Mouse (Mus musculus) thymus, postnatal 4 days (tissue): ENCODE measurements around the gene Sdk1.

Experiments
- DNase-seq: peaks from one replicate; pipeline ENCODE4 v3.0.0; 2021

The Sdk1 gene

GRCm38 (mm10) chr5:141344376-141344775 is 103.1 kb downstream of the Sdk1 start:
- DNase-seq = no peak

GRCm38 (mm10) chr5:141345476-141345875 is 104.2 kb downstream of the Sdk1 start:
- no peak for DNase-seq

GRCm38 (mm10) chr5:141362676-141363075 is 121.4 kb downstream of the Sdk1 start:
- no peak for DNase-seq

GRCm38 (mm10) chr5:141363956-141364355 is 122.7 kb downstream of the Sdk1 start:
- no peak for DNase-seq

- no peak for DNase-seq
Measured at GRCm38 (mm10) chr5:141368567-141368966, 127.3 kb downstream of the Sdk1 start.

- no peak for DNase-seq
Measured at GRCm38 (mm10) chr5:141374797-141375196, 133.5 kb downstream of the Sdk1 start.

GRCm38 (mm10) chr5:141379836-141380773 is 138.8 kb downstream of the Sdk1 start:
- no peak for DNase-seq

GRCm38 (mm10) chr5:141380774-141381156 is 139.5 kb downstream of the Sdk1 start:
- no peak for DNase-seq

GRCm38 (mm10) chr5:141381581-141381980 is 140.3 kb downstream of the Sdk1 start:
- DNase-seq = no peak

GRCm38 (mm10) chr5:141382246-141382835 is 141.1 kb downstream of the Sdk1 start:
- DNase-seq = no peak

GRCm38 (mm10) chr5:141388451-141388850 is 147.2 kb downstream of the Sdk1 start:
- no peak for DNase-seq

- DNase-seq = no peak
Measured at GRCm38 (mm10) chr5:141390541-141390940, 149.3 kb downstream of the Sdk1 start.

- DNase-seq = no peak
Measured at GRCm38 (mm10) chr5:141391153-141391552, 149.9 kb downstream of the Sdk1 start.

GRCm38 (mm10) chr5:141393846-141394245 is 152.6 kb downstream of the Sdk1 start:
- no peak for DNase-seq

GRCm38 (mm10) chr5:141394586-141394985 is 153.3 kb downstream of the Sdk1 start:
- DNase-seq = no peak

GRCm38 (mm10) chr5:141403741-141404140 is 162.5 kb downstream of the Sdk1 start:
- no peak for DNase-seq

- DNase-seq = no peak
Measured at GRCm38 (mm10) chr5:141404651-141405050, 163.4 kb downstream of the Sdk1 start.

GRCm38 (mm10) chr5:141406926-141407325 is 165.6 kb downstream of the Sdk1 start:
- DNase-seq = no peak

GRCm38 (mm10) chr5:141413013-141413412 is 171.7 kb downstream of the Sdk1 start:
- no peak for DNase-seq

- no peak for DNase-seq
Measured at GRCm38 (mm10) chr5:141415644-141416243, 174.5 kb downstream of the Sdk1 start.

- DNase-seq = no peak
Measured at GRCm38 (mm10) chr5:141428132-141428531, 186.8 kb downstream of the Sdk1 start.

- no peak for DNase-seq
Measured at GRCm38 (mm10) chr5:141433286-141433685, 192.0 kb downstream of the Sdk1 start.

- DNase-seq = no peak
Measured at GRCm38 (mm10) chr5:141447247-141447646, 206.0 kb downstream of the Sdk1 start.

GRCm38 (mm10) chr5:141463417-141463816 is 222.1 kb downstream of the Sdk1 start:
- no peak for DNase-seq
